Mouse (Mus musculus): Measurements from ENCODE around the gene Dock4. TPM values are rescaled to one million over a fixed set of nuclear protein-coding genes. Genes with fewer than 3 reads are reported as not detected.
A peak's percentile ranks its signal among the peaks of the same experiment; 100 is the strongest.

Gene Dock4
- polyA plus RNA-seq, 1 experiment: 2.3 TPM

GRCm38 (mm10) chr12:40445206-40445605 lies 546 bp upstream of the Dock4 start:
- Histone ChIP-seq H3K4me3 (ENCODE audit: control insufficient read depth, insufficient read depth, low read length) (peak overlapping the region; percentile 79), H3K4me1 (replicated peaks; ENCODE audit: control insufficient read depth, insufficient read depth, low read length) (peaks cover 12% of the 10 kb centered on the region), H3K36me3 (ENCODE audit: control insufficient read depth, insufficient read depth, low read length) (no peaks in the 10 kb centered on the region), H3K27me3 (ENCODE audit: control insufficient read depth, insufficient read depth, low read length) (peaks cover 20% of the 10 kb centered on the region), H3K27ac (ENCODE audit: control insufficient read depth, insufficient read depth, low read length) (no peak overlapping the region)
- no peak for DNase-seq
- TF ChIP-seq POLR2A (IDR thresholded peaks at IDR 0.05; ENCODE audit: control insufficient read depth, extremely low read depth, insufficient read depth, low read length, poor library complexity): no peak
- 1% methylated on average over 16 of the region's 16 CpGs for WGBS

GRCm38 (mm10) chr12:40446450-40447381 lies 964 bp downstream of the Dock4 start:
- Histone ChIP-seq H3K4me3 (ENCODE audit: control insufficient read depth, insufficient read depth, low read length) (peak overlapping the region; percentile 58), H3K27ac (ENCODE audit: control insufficient read depth, insufficient read depth, low read length) (no peak overlapping the region), H3K36me3 (ENCODE audit: control insufficient read depth, insufficient read depth, low read length) (no peaks in the 10 kb centered on the region), H3K27me3 (ENCODE audit: control insufficient read depth, insufficient read depth, low read length) (peaks cover 20% of the 10 kb centered on the region), H3K4me1 (replicated peaks; ENCODE audit: control insufficient read depth, insufficient read depth, low read length) (peaks cover 12% of the 10 kb centered on the region)
- WGBS: 2% methylated on average over 44 of the region's 44 CpGs
- no peak for TF ChIP-seq CTCF (IDR thresholded peaks at IDR 0.05; ENCODE audit: borderline replicate concordance, control insufficient read depth, extremely low read depth, insufficient read depth, low read length, poor library complexity)
- TF ChIP-seq POLR2A (IDR thresholded peaks at IDR 0.05; ENCODE audit: control insufficient read depth, extremely low read depth, insufficient read depth, low read length, poor library complexity): no peak
- DNase-seq: peak; percentile 47

GRCm38 (mm10) chr12:40447561-40448355 lies 2.0 kb downstream of the Dock4 start:
- H3K27ac ChIP-seq (ENCODE audit: control insufficient read depth, insufficient read depth, low read length): no peak overlapping the region

GRCm38 (mm10) chr12:40449119-40449795 lies 3.5 kb downstream of the Dock4 start:
- Histone ChIP-seq H3K27ac (ENCODE audit: control insufficient read depth, insufficient read depth, low read length) (no peak overlapping the region), H3K27me3 (ENCODE audit: control insufficient read depth, insufficient read depth, low read length) (peaks cover 20% of the 10 kb centered on the region), H3K4me1 (replicated peaks; ENCODE audit: control insufficient read depth, insufficient read depth, low read length) (peaks cover 12% of the 10 kb centered on the region), H3K4me3 (ENCODE audit: control insufficient read depth, insufficient read depth, low read length) (no peak overlapping the region), H3K36me3 (ENCODE audit: control insufficient read depth, insufficient read depth, low read length) (no peaks in the 10 kb centered on the region)
- DNase-seq: no peak
- WGBS: 95% methylated on average over 9 of the region's 9 CpGs
- TF ChIP-seq CTCF (IDR thresholded peaks at IDR 0.05; ENCODE audit: borderline replicate concordance, control insufficient read depth, extremely low read depth, insufficient read depth, low read length, poor library complexity): no peak
- no peak for TF ChIP-seq POLR2A (IDR thresholded peaks at IDR 0.05; ENCODE audit: control insufficient read depth, extremely low read depth, insufficient read depth, low read length, poor library complexity)

More at GRCm38 (mm10) chr12:40447561-40448355, 2.0 kb downstream of the Dock4 start:
- no peaks in the 10 kb centered on the region for H3K36me3 ChIP-seq (ENCODE audit: control insufficient read depth, insufficient read depth, low read length)
- peaks cover 12% of the 10 kb centered on the region for H3K4me1 ChIP-seq (replicated peaks; ENCODE audit: control insufficient read depth, insufficient read depth, low read length)
- no peak overlapping the region for H3K4me3 ChIP-seq (ENCODE audit: control insufficient read depth, insufficient read depth, low read length)
- H3K27me3 ChIP-seq (ENCODE audit: control insufficient read depth, insufficient read depth, low read length): peaks cover 20% of the 10 kb centered on the region
- 19% methylated on average over 10 of the region's 10 CpGs for WGBS
- TF ChIP-seq POLR2A (IDR thresholded peaks at IDR 0.05; ENCODE audit: control insufficient read depth, extremely low read depth, insufficient read depth, low read length, poor library complexity) (no peak), CTCF (IDR thresholded peaks at IDR 0.05; ENCODE audit: borderline replicate concordance, control insufficient read depth, extremely low read depth, insufficient read depth, low read length, poor library complexity) (no peak)
- DNase-seq: no peak

GRCm38 (mm10) chr12:40456517-40456916 lies 10.8 kb downstream of the Dock4 start:
- H3K36me3 ChIP-seq (ENCODE audit: control insufficient read depth, insufficient read depth, low read length): no peaks in the 10 kb centered on the region
- 95% methylated on average over 2 of the region's 2 CpGs for WGBS
- H3K4me3 ChIP-seq (ENCODE audit: control insufficient read depth, insufficient read depth, low read length): no peak overlapping the region
- no peaks in the 10 kb centered on the region for H3K27me3 ChIP-seq (ENCODE audit: control insufficient read depth, insufficient read depth, low read length)
- TF ChIP-seq POLR2A (IDR thresholded peaks at IDR 0.05; ENCODE audit: control insufficient read depth, extremely low read depth, insufficient read depth, low read length, poor library complexity): no peak
- no peak for TF ChIP-seq CTCF (IDR thresholded peaks at IDR 0.05; ENCODE audit: borderline replicate concordance, control insufficient read depth, extremely low read depth, insufficient read depth, low read length, poor library complexity)
- no peak overlapping the region for H3K27ac ChIP-seq (ENCODE audit: control insufficient read depth, insufficient read depth, low read length)
- DNase-seq: no peak
- H3K4me1 ChIP-seq (replicated peaks; ENCODE audit: control insufficient read depth, insufficient read depth, low read length): no peaks in the 10 kb centered on the region

GRCm38 (mm10) chr12:40458977-40459376 lies 13.2 kb downstream of the Dock4 start:
- Histone ChIP-seq H3K4me3 (ENCODE audit: control insufficient read depth, insufficient read depth, low read length) (no peak overlapping the region), H3K27me3 (ENCODE audit: control insufficient read depth, insufficient read depth, low read length) (no peaks in the 10 kb centered on the region), H3K36me3 (ENCODE audit: control insufficient read depth, insufficient read depth, low read length) (no peaks in the 10 kb centered on the region), H3K4me1 (replicated peaks; ENCODE audit: control insufficient read depth, insufficient read depth, low read length) (no peaks in the 10 kb centered on the region), H3K27ac (ENCODE audit: control insufficient read depth, insufficient read depth, low read length) (no peak overlapping the region)
- no peak for DNase-seq
- 98% methylated on average over 3 of the region's 3 CpGs for WGBS
- TF ChIP-seq POLR2A (IDR thresholded peaks at IDR 0.05; ENCODE audit: control insufficient read depth, extremely low read depth, insufficient read depth, low read length, poor library complexity): no peak
- TF ChIP-seq CTCF (IDR thresholded peaks at IDR 0.05; ENCODE audit: borderline replicate concordance, control insufficient read depth, extremely low read depth, insufficient read depth, low read length, poor library complexity): no peak
